Mouse (Mus musculus): ENCODE results near the gene Ago3.

- TF ChIP-seq CTCF (conservative IDR thresholded peaks at IDR 0.05; ENCODE audit: low read length) (peak; percentile 94), POU5F1 (IDR thresholded peaks at IDR 0.05; ENCODE audit: borderline replicate concordance, low read length) (no peak)
Measured at GRCm38 (mm10) chr4:126309922-126310309, 119.4 kb downstream of the Ago3 start.

Data from E14TG2a.4 (cell line).